ENCODE assay signal across 9 mouse cellular contexts in the genomic region with DNA sequence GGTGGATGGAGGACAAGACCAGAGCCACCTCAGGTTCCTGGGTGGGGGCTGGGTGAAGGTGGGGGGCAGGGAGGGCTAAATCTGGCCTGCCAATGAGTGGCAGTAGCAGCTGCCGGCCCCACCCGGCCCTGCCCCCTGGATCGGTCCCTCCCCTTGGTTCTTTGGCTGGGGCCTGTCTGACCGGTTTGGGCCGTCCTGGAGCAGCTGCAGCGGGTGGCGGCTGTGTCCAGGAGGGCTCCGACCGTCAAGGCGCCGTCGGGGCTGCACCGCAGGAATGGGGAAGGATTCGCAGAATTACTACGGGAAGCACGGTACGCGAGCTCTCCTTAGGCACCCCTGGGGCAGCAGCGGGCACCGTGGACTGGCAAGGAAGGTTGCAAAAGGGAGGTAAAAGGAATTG. TPM values are rescaled to one million over a fixed set of nuclear protein-coding genes. Genes with fewer than 3 reads are reported as not detected.
A peak's percentile ranks its signal among the peaks of the same experiment; 100 is the strongest.
DNase-seq lines count a peak whose midpoint lies in the region; ATAC-seq and TF ChIP-seq lines count a peak whose summit lies in the region.
"Had no signal": no experiment of that assay in that cellular context is flagged by ENCODE, and none has a peak within 500 bp of the region (broad histone marks: within the 10 kb centered on the region; RNA-seq: fewer than 3 reads in every experiment).

No protein-coding gene starts in this region.

- no peak for DNase-seq in hindbrain, embryonic 14.5 days (ENCODE audit: low spot score)
- peak; percentile 58 for DNase-seq in limb, embryonic 10.5 days (ENCODE audit: low spot score)
- DNase-seq in stomach, postnatal 0 days (ENCODE audit: low spot score): peak; percentile 92
- DNase-seq in midbrain, postnatal 0 days (ENCODE audit: low spot score): no peak
- no peak for DNase-seq in adrenal gland, adult 2 months

- ATAC-seq in hindbrain, embryonic 12.5 days (ENCODE audit: low FRiP score): no peak
- no peak for ATAC-seq in hindbrain, embryonic 14.5 days (ENCODE audit: low FRiP score)
- ATAC-seq in heart, embryonic 12.5 days (ENCODE audit: insufficient number of reproducible peaks, low FRiP score): peak; percentile 49; the same call in 1 of the 2 replicates
- ATAC-seq in stomach, postnatal 0 days (ENCODE audit: low FRiP score, low TSS enrichment): peak; percentile 88
- ATAC-seq in megakaryocyte, adult 5-6 weeks (ENCODE audit: poor library complexity, severe bottlenecking): no peak
- no peak for ATAC-seq in midbrain, postnatal 0 days (ENCODE audit: low FRiP score)

- H3K4me2 ChIP-seq in hindbrain, embryonic 12.5 days (replicated peaks): no peak overlapping the region
- no peak overlapping the region for H3K4me2 ChIP-seq in hindbrain, embryonic 14.5 days (replicated peaks)
- peak overlapping the region; percentile 69 for H3K4me2 ChIP-seq in heart, embryonic 12.5 days
- peak overlapping the region; percentile 50 for H3K4me2 ChIP-seq in stomach, postnatal 0 days (replicated peaks; ENCODE audit: low read depth)
- no peak overlapping the region for H3K4me2 ChIP-seq in midbrain, postnatal 0 days (ENCODE audit: low read depth, low read length, poor library complexity, severe bottlenecking)

- TF ChIP-seq CTCF in stomach, postnatal 0 days (IDR thresholded peaks at IDR 0.05; ENCODE audit: low read depth): no peak
- TF ChIP-seq CTCF in midbrain, postnatal 0 days (IDR thresholded peaks at IDR 0.05): no peak

- no peaks in the 10 kb centered on the region for H3K27me3 ChIP-seq in hindbrain, embryonic 12.5 days
- no peaks in the 10 kb centered on the region for H3K27me3 ChIP-seq in hindbrain, embryonic 14.5 days (ENCODE audit: control insufficient read depth, insufficient read depth, low read length)
- H3K27me3 ChIP-seq in heart, embryonic 12.5 days (replicated peaks): no peaks in the 10 kb centered on the region
- H3K27me3 ChIP-seq in limb, embryonic 10.5 days (ENCODE audit: low read depth, poor library complexity, severe bottlenecking): peaks cover 9% of the 10 kb centered on the region; the same call in 1 of the 2 replicates
- no peaks in the 10 kb centered on the region for H3K27me3 ChIP-seq in stomach, postnatal 0 days (ENCODE audit: control insufficient read depth, insufficient read depth, low read length)
- no peaks in the 10 kb centered on the region for H3K27me3 ChIP-seq in midbrain, postnatal 0 days (ENCODE audit: insufficient read depth, low read length)

- H3K9ac ChIP-seq in hindbrain, embryonic 12.5 days: peak overlapping the region; percentile 32; the same call in 1 of the 2 replicates
- no peak overlapping the region for H3K9ac ChIP-seq in hindbrain, embryonic 14.5 days
- H3K9ac ChIP-seq in heart, embryonic 12.5 days: peak overlapping the region; percentile 73
- H3K9ac ChIP-seq in stomach, postnatal 0 days (ENCODE audit: low read length): peak overlapping the region; percentile 62
- no peak overlapping the region for H3K9ac ChIP-seq in midbrain, postnatal 0 days (replicated peaks; ENCODE audit: low read length, poor library complexity, severe bottlenecking)

- peaks cover 10% of the 10 kb centered on the region for H3K36me3 ChIP-seq in hindbrain, embryonic 12.5 days
- H3K36me3 ChIP-seq in hindbrain, embryonic 14.5 days (replicated peaks; ENCODE audit: control insufficient read depth, insufficient read depth): peaks cover 25% of the 10 kb centered on the region
- peaks cover 22% of the 10 kb centered on the region for H3K36me3 ChIP-seq in heart, embryonic 12.5 days
- H3K36me3 ChIP-seq in limb, embryonic 10.5 days: peaks cover 29% of the 10 kb centered on the region
- H3K36me3 ChIP-seq in stomach, postnatal 0 days (ENCODE audit: control insufficient read depth, insufficient read depth, low read length): peaks cover 6% of the 10 kb centered on the region
- peaks cover 15% of the 10 kb centered on the region; the same call in 1 of the 2 replicates for H3K36me3 ChIP-seq in midbrain, postnatal 0 days (ENCODE audit: insufficient read depth, low read length)

- peaks cover 11% of the 10 kb centered on the region for H3K4me1 ChIP-seq in hindbrain, embryonic 12.5 days
- no peaks in the 10 kb centered on the region for H3K4me1 ChIP-seq in hindbrain, embryonic 14.5 days (replicated peaks; ENCODE audit: control insufficient read depth, insufficient read depth, low read length)
- peaks cover 42% of the 10 kb centered on the region for H3K4me1 ChIP-seq in heart, embryonic 12.5 days (replicated peaks)
- peaks cover 14% of the 10 kb centered on the region for H3K4me1 ChIP-seq in limb, embryonic 10.5 days
- H3K4me1 ChIP-seq in stomach, postnatal 0 days (replicated peaks; ENCODE audit: control insufficient read depth, insufficient read depth): no peaks in the 10 kb centered on the region
- H3K4me1 ChIP-seq in midbrain, postnatal 0 days (ENCODE audit: insufficient read depth, low read length): no peaks in the 10 kb centered on the region

- no peak for TF ChIP-seq EP300 in stomach, postnatal 0 days (optimal IDR thresholded peaks at IDR 0.05)

- WGBS in hindbrain, embryonic 12.5 days: 10% methylated on average over 20 of the region's 20 CpGs
- WGBS in hindbrain, embryonic 14.5 days: 15% methylated on average over 19 of the region's 20 CpGs
- WGBS in heart, embryonic 12.5 days: 17% methylated on average over 20 of the region's 20 CpGs
- WGBS in limb, embryonic 10.5 days: 10% methylated on average over 20 of the region's 20 CpGs
- 16% methylated on average over 20 of the region's 20 CpGs for WGBS in stomach, postnatal 0 days
- WGBS in midbrain, postnatal 0 days: 20% methylated on average over 20 of the region's 20 CpGs

- 0 out of 2 replicates have a peak overlapping the region, but pooled peaks have one; percentile 1 for H3K4me3 ChIP-seq in hindbrain, embryonic 12.5 days
- H3K4me3 ChIP-seq in hindbrain, embryonic 14.5 days (replicated peaks; ENCODE audit: low read length): no peak overlapping the region
- H3K4me3 ChIP-seq in heart, embryonic 12.5 days: peak overlapping the region; percentile 43
- H3K4me3 ChIP-seq in limb, embryonic 10.5 days: peak overlapping the region; percentile 28
- peak overlapping the region; percentile 45 for H3K4me3 ChIP-seq in stomach, postnatal 0 days (ENCODE audit: low read depth, low read length)
- no peak overlapping the region for H3K4me3 ChIP-seq in midbrain, postnatal 0 days (ENCODE audit: low read depth, low read length)
- H3K4me3 ChIP-seq: erythroblast, embryonic 14.5 days had no signal

- H3K9me3 ChIP-seq in hindbrain, embryonic 12.5 days (replicated peaks): no peaks in the 10 kb centered on the region
- no peaks in the 10 kb centered on the region for H3K9me3 ChIP-seq in hindbrain, embryonic 14.5 days (ENCODE audit: control insufficient read depth, low read length)
- H3K9me3 ChIP-seq in heart, embryonic 12.5 days (replicated peaks): no peaks in the 10 kb centered on the region
- H3K9me3 ChIP-seq in limb, embryonic 10.5 days (replicated peaks): no peaks in the 10 kb centered on the region
- H3K9me3 ChIP-seq in stomach, postnatal 0 days (ENCODE audit: control insufficient read depth, low read length): no peaks in the 10 kb centered on the region
- no peaks in the 10 kb centered on the region for H3K9me3 ChIP-seq in midbrain, postnatal 0 days (ENCODE audit: low read length)

- no peak overlapping the region for H3K27ac ChIP-seq in hindbrain, embryonic 12.5 days
- H3K27ac ChIP-seq in hindbrain, embryonic 14.5 days: no peak overlapping the region
- H3K27ac ChIP-seq in heart, embryonic 12.5 days (ENCODE audit: poor library complexity, severe bottlenecking): no peak overlapping the region
- peak overlapping the region; percentile 64 for H3K27ac ChIP-seq in limb, embryonic 10.5 days
- peak overlapping the region; percentile 85 for H3K27ac ChIP-seq in stomach, postnatal 0 days (replicated peaks)
- no peak overlapping the region for H3K27ac ChIP-seq in midbrain, postnatal 0 days (ENCODE audit: low read depth, low read length)

RNA-seq across cellular contexts. Expression of gene Slc44a2, which starts 17.2 kb away (rescaled TPM):
- polyA plus RNA-seq in hindbrain, embryonic 12.5 days (2016; fragmentation: Nextera tagmentation; extraction: Ambion mirVana): 86.8 and 93.2 TPM in 2 replicates
- 58.4 and 62.3 TPM in 2 replicates for polyA plus RNA-seq in hindbrain, embryonic 14.5 days (2014; fragmentation: Nextera tagmentation; extraction: Ambion mirVana)
- 69.1 and 73.6 TPM in 2 replicates for polyA plus RNA-seq in heart, embryonic 12.5 days (2016; fragmentation: Nextera tagmentation; extraction: Ambion mirVana)
- 68.5 and 81.1 TPM in 2 replicates for polyA plus RNA-seq in limb, embryonic 10.5 days (2016; fragmentation: Nextera tagmentation; extraction: Ambion mirVana)
- polyA plus RNA-seq in stomach, postnatal 0 days (2015; fragmentation: Nextera tagmentation; extraction: Ambion mirVana): 55.2 and 62.6 TPM in 2 replicates
- 112 and 124 TPM in 2 replicates for total RNA-seq in megakaryocyte, adult 5-6 weeks (2015)
- total RNA-seq in megakaryocyte, adult 5-6 weeks (2017): 101 and 116 TPM in 2 replicates
- 58.5 and 70.7 TPM in 2 replicates for total RNA-seq in midbrain, postnatal 0 days (2014; rRNA removed)
- polyA plus RNA-seq in midbrain, postnatal 0 days (2015; fragmentation: Nextera tagmentation; extraction: Ambion mirVana): 47.1 and 52.0 TPM in 2 replicates
- 10 to 100 TPM; 30.9 to 56.0 TPM for total RNA-seq in adrenal gland, adult 2 months (2021)
- 27.1 and 27.2 TPM in 2 replicates for polyA plus RNA-seq in adrenal gland, adult 2 months (2012; rRNA removed)

RNA-seq across cellular contexts. Expression of gene Ap1m2, which starts 25.5 kb away (rescaled TPM):
- 3.2 and 7.6 TPM in 2 replicates for polyA plus RNA-seq in hindbrain, embryonic 12.5 days (2016; fragmentation: Nextera tagmentation; extraction: Ambion mirVana)
- polyA plus RNA-seq in hindbrain, embryonic 14.5 days (2014; fragmentation: Nextera tagmentation; extraction: Ambion mirVana): 1.8 and 2.2 TPM in 2 replicates
- polyA plus RNA-seq in heart, embryonic 12.5 days (2016; fragmentation: Nextera tagmentation; extraction: Ambion mirVana): 0.23 and 0.58 TPM in 2 replicates
- polyA plus RNA-seq in limb, embryonic 10.5 days (2016; fragmentation: Nextera tagmentation; extraction: Ambion mirVana): 7.8 and 8.6 TPM in 2 replicates
- 84.9 and 90.6 TPM in 2 replicates for polyA plus RNA-seq in stomach, postnatal 0 days (2015; fragmentation: Nextera tagmentation; extraction: Ambion mirVana)
- 0.31 and 0.32 TPM in 2 replicates for total RNA-seq in megakaryocyte, adult 5-6 weeks (2015)
- total RNA-seq in megakaryocyte, adult 5-6 weeks (2017): 0.92 and 1.6 TPM in 2 replicates
- 3.9 and 4.7 TPM in 2 replicates for total RNA-seq in midbrain, postnatal 0 days (2014; rRNA removed)
- 3.1 TPM in 2 replicates for polyA plus RNA-seq in midbrain, postnatal 0 days (2015; fragmentation: Nextera tagmentation; extraction: Ambion mirVana)
- total RNA-seq in adrenal gland, adult 2 months (2021): not detected
- not detected in 2 replicates for polyA plus RNA-seq in adrenal gland, adult 2 months (2012; rRNA removed)
- polyA plus RNA-seq: erythroblast, embryonic 14.5 days had no signal

RNA-seq across cellular contexts. Expression of gene Ilf3, which starts 30.0 kb away (rescaled TPM):
- 283 and 294 TPM in 2 replicates for polyA plus RNA-seq in hindbrain, embryonic 12.5 days (2016; fragmentation: Nextera tagmentation; extraction: Ambion mirVana)
- 188 and 201 TPM in 2 replicates for polyA plus RNA-seq in hindbrain, embryonic 14.5 days (2014; fragmentation: Nextera tagmentation; extraction: Ambion mirVana)
- polyA plus RNA-seq in heart, embryonic 12.5 days (2016; fragmentation: Nextera tagmentation; extraction: Ambion mirVana): 139 and 142 TPM in 2 replicates
- 320 and 362 TPM in 2 replicates for polyA plus RNA-seq in limb, embryonic 10.5 days (2016; fragmentation: Nextera tagmentation; extraction: Ambion mirVana)
- polyA plus RNA-seq in stomach, postnatal 0 days (2015; fragmentation: Nextera tagmentation; extraction: Ambion mirVana): 41.4 and 45.2 TPM in 2 replicates
- 21.7 and 22.9 TPM in 2 replicates for total RNA-seq in megakaryocyte, adult 5-6 weeks (2015)
- 42.0 and 42.5 TPM in 2 replicates for total RNA-seq in megakaryocyte, adult 5-6 weeks (2017)
- 105 and 114 TPM in 2 replicates for total RNA-seq in midbrain, postnatal 0 days (2014; rRNA removed)
- polyA plus RNA-seq in midbrain, postnatal 0 days (2015; fragmentation: Nextera tagmentation; extraction: Ambion mirVana): 198 and 201 TPM in 2 replicates
- 10 to 100 TPM; 51.0 to 60.1 TPM for total RNA-seq in adrenal gland, adult 2 months (2021)
- 38.9 and 39.1 TPM in 2 replicates for polyA plus RNA-seq in adrenal gland, adult 2 months (2012; rRNA removed)

RNA-seq across cellular contexts. Expression of gene Cdkn2d, which starts 46.4 kb away (rescaled TPM):
- polyA plus RNA-seq in hindbrain, embryonic 12.5 days (2016; fragmentation: Nextera tagmentation; extraction: Ambion mirVana): 72.0 and 72.7 TPM in 2 replicates
- 107 and 112 TPM in 2 replicates for polyA plus RNA-seq in hindbrain, embryonic 14.5 days (2014; fragmentation: Nextera tagmentation; extraction: Ambion mirVana)
- 88.5 and 89.2 TPM in 2 replicates for polyA plus RNA-seq in heart, embryonic 12.5 days (2016; fragmentation: Nextera tagmentation; extraction: Ambion mirVana)
- 32.7 and 38.0 TPM in 2 replicates for polyA plus RNA-seq in limb, embryonic 10.5 days (2016; fragmentation: Nextera tagmentation; extraction: Ambion mirVana)
- 23.1 and 28.0 TPM in 2 replicates for polyA plus RNA-seq in stomach, postnatal 0 days (2015; fragmentation: Nextera tagmentation; extraction: Ambion mirVana)
- total RNA-seq in megakaryocyte, adult 5-6 weeks (2015): 132 and 138 TPM in 2 replicates
- total RNA-seq in megakaryocyte, adult 5-6 weeks (2017): 65.6 and 75.3 TPM in 2 replicates
- 93.4 and 126 TPM in 2 replicates for total RNA-seq in midbrain, postnatal 0 days (2014; rRNA removed)
- 141 and 146 TPM in 2 replicates for polyA plus RNA-seq in midbrain, postnatal 0 days (2015; fragmentation: Nextera tagmentation; extraction: Ambion mirVana)
- 10 to 100 TPM in 1 of 2 experiments, 1 to 10 TPM in 1; 6.0 to 20.3 TPM for total RNA-seq in adrenal gland, adult 2 months (2021)
- 36.0 and 42.9 TPM in 2 replicates for polyA plus RNA-seq in adrenal gland, adult 2 months (2012; rRNA removed)

RNA-seq across cellular contexts. Expression of gene Kri1, which starts 49.9 kb away (rescaled TPM):
- polyA plus RNA-seq in hindbrain, embryonic 12.5 days (2016; fragmentation: Nextera tagmentation; extraction: Ambion mirVana): 18.1 and 23.6 TPM in 2 replicates
- polyA plus RNA-seq in hindbrain, embryonic 14.5 days (2014; fragmentation: Nextera tagmentation; extraction: Ambion mirVana): 11.2 and 15.6 TPM in 2 replicates
- 11.9 and 13.6 TPM in 2 replicates for polyA plus RNA-seq in heart, embryonic 12.5 days (2016; fragmentation: Nextera tagmentation; extraction: Ambion mirVana)
- 18.9 and 19.1 TPM in 2 replicates for polyA plus RNA-seq in limb, embryonic 10.5 days (2016; fragmentation: Nextera tagmentation; extraction: Ambion mirVana)
- 6.7 and 7.9 TPM in 2 replicates for polyA plus RNA-seq in stomach, postnatal 0 days (2015; fragmentation: Nextera tagmentation; extraction: Ambion mirVana)
- 28.0 and 28.4 TPM in 2 replicates for total RNA-seq in megakaryocyte, adult 5-6 weeks (2015)
- 53.6 and 76.9 TPM in 2 replicates for total RNA-seq in megakaryocyte, adult 5-6 weeks (2017)
- 21.9 and 25.9 TPM in 2 replicates for total RNA-seq in midbrain, postnatal 0 days (2014; rRNA removed)
- 11.7 and 13.0 TPM in 2 replicates for polyA plus RNA-seq in midbrain, postnatal 0 days (2015; fragmentation: Nextera tagmentation; extraction: Ambion mirVana)
- 10 to 100 TPM; 27.3 to 38.5 TPM for total RNA-seq in adrenal gland, adult 2 months (2021)
- polyA plus RNA-seq in adrenal gland, adult 2 months (2012; rRNA removed): 11.7 and 14.4 TPM in 2 replicates

Comparison
In these comparisons a context has a peak if more than half of its experiments do, and no peak if none do; other contexts are left out.
1. H3K4me3 ChIP-seq: peak in hindbrain, embryonic 12.5 days (single experiment), heart, embryonic 12.5 days (single experiment), limb, embryonic 10.5 days (single experiment) and stomach, postnatal 0 days (single experiment); none in hindbrain, embryonic 14.5 days (single experiment) and midbrain, postnatal 0 days (single experiment).
2. H3K9ac ChIP-seq: peak in hindbrain, embryonic 12.5 days (single experiment), heart, embryonic 12.5 days (single experiment) and stomach, postnatal 0 days (single experiment); none in hindbrain, embryonic 14.5 days (single experiment) and midbrain, postnatal 0 days (single experiment).
3. ATAC-seq: peak in heart, embryonic 12.5 days (single experiment) and stomach, postnatal 0 days (single experiment); none in hindbrain, embryonic 12.5 days (single experiment), hindbrain, embryonic 14.5 days (single experiment), megakaryocyte, adult 5-6 weeks (single experiment) and midbrain, postnatal 0 days (single experiment).
4. H3K27ac ChIP-seq: peak in limb, embryonic 10.5 days (single experiment) and stomach, postnatal 0 days (single experiment); none in hindbrain, embryonic 12.5 days (single experiment), hindbrain, embryonic 14.5 days (single experiment), heart, embryonic 12.5 days (single experiment) and midbrain, postnatal 0 days (single experiment).
5. H3K4me2 ChIP-seq: peak in heart, embryonic 12.5 days (single experiment) and stomach, postnatal 0 days (single experiment); none in hindbrain, embryonic 12.5 days (single experiment), hindbrain, embryonic 14.5 days (single experiment) and midbrain, postnatal 0 days (single experiment).
6. DNase-seq: peak in limb, embryonic 10.5 days (single experiment) and stomach, postnatal 0 days (single experiment); none in hindbrain, embryonic 14.5 days (single experiment), midbrain, postnatal 0 days (single experiment) and adrenal gland, adult 2 months (single experiment).